Mouse (Mus musculus) ovary, postnatal 14 days (tissue): ENCODE results near the gene Itm2c.

ENCODE experiments used
- DNase-seq: peaks from one replicate; pipeline ENCODE4 v3.0.0; 2022; ENCODE audit warnings: low spot score

Gene Itm2c

GRCm38 (mm10) chr1:85899388-85899761, 5.3 kb downstream of the Itm2c start:
- DNase-seq, result no peak

GRCm38 (mm10) chr1:85900521-85901333, 6.6 kb downstream of the Itm2c start:
- DNase-seq, result no peak

- no peak for DNase-seq
These were observed 7.5 kb downstream of the Itm2c start for GRCm38 (mm10) chr1:85901516-85902107.

- DNase-seq, result no peak
These were observed 8.1 kb downstream of the Itm2c start for GRCm38 (mm10) chr1:85902108-85902561.

- DNase-seq, result no peak
These were observed 12.8 kb downstream of the Itm2c start for GRCm38 (mm10) chr1:85906892-85907291.

- DNase-seq, result no peak
These were observed 14.9 kb downstream of the Itm2c start for GRCm38 (mm10) chr1:85908754-85909590.

- DNase-seq, result no peak
These were observed 19.1 kb downstream of the Itm2c start for GRCm38 (mm10) chr1:85913078-85913755.

GRCm38 (mm10) chr1:85915890-85916289, 21.8 kb downstream of the Itm2c start:
- DNase-seq, result no peak

- no peak for DNase-seq
These were observed 22.9 kb downstream of the Itm2c start for GRCm38 (mm10) chr1:85916830-85917450.

GRCm38 (mm10) chr1:85919621-85920020, 25.5 kb downstream of the Itm2c start:
- no peak for DNase-seq

- no peak for DNase-seq
These were observed 27.6 kb downstream of the Itm2c start for GRCm38 (mm10) chr1:85921725-85922124.

- no peak for DNase-seq
These were observed 28.2 kb downstream of the Itm2c start for GRCm38 (mm10) chr1:85922127-85922864.

- DNase-seq, result no peak
These were observed 28.8 kb downstream of the Itm2c start for GRCm38 (mm10) chr1:85922865-85923211.

GRCm38 (mm10) chr1:85925183-85925582, 31.1 kb downstream of the Itm2c start:
- no peak for DNase-seq

- DNase-seq, result no peak
These were observed 34.1 kb downstream of the Itm2c start, which contains the start of gene 4933407L21Rik for GRCm38 (mm10) chr1:85928057-85928687. Gene 4933407L21Rik (plus strand): TSS chr1:85928483.

GRCm38 (mm10) chr1:85928688-85929065, 34.6 kb downstream of the Itm2c start:
- DNase-seq, result no peak

GRCm38 (mm10) chr1:85929406-85929805, 35.3 kb downstream of the Itm2c start:
- no peak for DNase-seq

GRCm38 (mm10) chr1:85931170-85931569, 37.1 kb downstream of the Itm2c start:
- no peak for DNase-seq

GRCm38 (mm10) chr1:85933226-85933625, 39.1 kb downstream of the Itm2c start:
- DNase-seq, result no peak
